Mouse (Mus musculus): ENCODE results near the gene Rnaseh2c.

- TF ChIP-seq POLR2A (IDR thresholded peaks at IDR 0.05; ENCODE audit: extremely low read depth, insufficient read depth, low read length) = peak; percentile 82
- no peak for TF ChIP-seq CTCF (IDR thresholded peaks at IDR 0.05; ENCODE audit: low read depth, low read length)
Observed at GRCm38 (mm10) chr19:5637069-5638047, 35.7 kb downstream of the Rnaseh2c start, which contains the start of gene Rela.

Data from liver, adult 2 months (tissue).